Mouse (Mus musculus) hindbrain, embryonic 13.5 days (tissue): Measurements from ENCODE around the gene Gsg1l. TPM values are rescaled to one million over a fixed set of nuclear protein-coding genes. Genes with fewer than 3 reads are reported as not detected.

Experiments used
- ATAC-seq: fragments of 200-750 bp; cut with Nextera tagmentation; 2 replicates; pipeline ENCODE4 v1.8.0; 2017; ENCODE audit warnings: moderate TSS enrichment; ENCODE audit not compliant: low FRiP score
- H3K27ac ChIP-seq: fragments of 300-500 bp; sonication (generic); 2 replicates; pipeline ENCODE4 v1.5.1; 2015; ENCODE audit warnings: inconsistent platforms, mild to moderate bottlenecking, moderate library complexity
- H3K27me3 ChIP-seq: fragments of 300-500 bp; sonication (generic); 2 replicates; pipeline ENCODE4 v1.6.1; 2015; ENCODE audit warnings: mild to moderate bottlenecking, inconsistent platforms
- H3K36me3 ChIP-seq: fragments of 300-500 bp; sonication (generic); 2 replicates; pipeline ENCODE4 v1.6.1; 2015; ENCODE audit warnings: mild to moderate bottlenecking, inconsistent platforms
- H3K4me1 ChIP-seq: fragments of 300-500 bp; sonication (generic); replicated peaks from 2 replicates; pipeline ENCODE4 v1.6.1; 2015; ENCODE audit warnings: inconsistent platforms
- H3K4me2 ChIP-seq: fragments of 300-500 bp; sonication (generic); 2 replicates; pipeline ENCODE4 v1.6.1; 2015; ENCODE audit warnings: inconsistent platforms, mild to moderate bottlenecking, moderate library complexity
- H3K4me3 ChIP-seq: fragments of 300-500 bp; sonication (generic); 2 replicates; pipeline ENCODE4 v1.5.1; 2015; ENCODE audit warnings: mild to moderate bottlenecking, inconsistent platforms
- H3K9ac ChIP-seq: fragments of 300-500 bp; sonication (generic); 2 replicates; pipeline ENCODE4 v1.6.1; 2015; ENCODE audit warnings: mild to moderate bottlenecking, inconsistent platforms
- H3K9me3 ChIP-seq: fragments of 300-500 bp; sonication (generic); 2 replicates; pipeline ENCODE4 v1.6.1; 2016; ENCODE audit warnings: inconsistent platforms
- WGBS: fragments of 180-500 bp; shearing (Covaris S2); methylation state at CpG from one replicate; pipeline ENCODE4 v1.1.7; 2015; 5-methylcytosine and 5-hydroxymethylcytosine counted together
- polyA plus RNA-seq: library from polyadenylated mRNA; unstranded; fragments of >200 nt; fragmentation: Nextera tagmentation; extraction: Ambion mirVana; gene quantifications from 2 replicates; pipeline ENCODE4 v1.2.1, GENCODE M21; 2015

Gsg1l gene
- polyA plus RNA-seq, 1 experiment from 2014 or later: 8.8 TPM

DNA sequence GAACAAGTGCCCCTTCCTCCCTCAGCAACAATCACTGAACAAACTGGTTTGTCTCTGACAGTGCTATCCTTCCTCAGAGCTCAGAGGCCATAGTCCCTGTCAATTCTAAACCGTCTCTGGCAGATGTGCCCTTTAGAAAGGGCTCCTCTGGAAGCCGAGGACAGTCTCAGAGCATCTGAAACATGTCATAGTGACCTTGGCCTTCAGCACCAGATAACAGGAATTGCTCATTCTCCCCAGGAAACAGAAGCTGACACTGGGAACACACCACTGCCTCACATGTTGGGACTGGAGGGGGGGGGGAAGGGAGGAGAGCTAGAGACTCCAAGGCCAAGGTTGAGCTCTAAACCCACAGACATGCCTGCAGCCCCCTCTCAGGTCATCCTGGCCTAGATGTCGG is 113.1 kb downstream of the Gsg1l start:
- ATAC-seq: no peak
- WGBS: 74% methylated on average over 3 of the region's 3 CpGs
- no peak overlapping the region for H3K27ac ChIP-seq
- H3K4me2 ChIP-seq: no peak overlapping the region
- peaks cover 38% of the 10 kb centered on the region for H3K4me1 ChIP-seq
- H3K36me3 ChIP-seq: no peaks in the 10 kb centered on the region
- H3K27me3 ChIP-seq: no peaks in the 10 kb centered on the region
- no peak overlapping the region for H3K4me3 ChIP-seq
- no peaks in the 10 kb centered on the region for H3K9me3 ChIP-seq
- H3K9ac ChIP-seq: no peak overlapping the region

DNA sequence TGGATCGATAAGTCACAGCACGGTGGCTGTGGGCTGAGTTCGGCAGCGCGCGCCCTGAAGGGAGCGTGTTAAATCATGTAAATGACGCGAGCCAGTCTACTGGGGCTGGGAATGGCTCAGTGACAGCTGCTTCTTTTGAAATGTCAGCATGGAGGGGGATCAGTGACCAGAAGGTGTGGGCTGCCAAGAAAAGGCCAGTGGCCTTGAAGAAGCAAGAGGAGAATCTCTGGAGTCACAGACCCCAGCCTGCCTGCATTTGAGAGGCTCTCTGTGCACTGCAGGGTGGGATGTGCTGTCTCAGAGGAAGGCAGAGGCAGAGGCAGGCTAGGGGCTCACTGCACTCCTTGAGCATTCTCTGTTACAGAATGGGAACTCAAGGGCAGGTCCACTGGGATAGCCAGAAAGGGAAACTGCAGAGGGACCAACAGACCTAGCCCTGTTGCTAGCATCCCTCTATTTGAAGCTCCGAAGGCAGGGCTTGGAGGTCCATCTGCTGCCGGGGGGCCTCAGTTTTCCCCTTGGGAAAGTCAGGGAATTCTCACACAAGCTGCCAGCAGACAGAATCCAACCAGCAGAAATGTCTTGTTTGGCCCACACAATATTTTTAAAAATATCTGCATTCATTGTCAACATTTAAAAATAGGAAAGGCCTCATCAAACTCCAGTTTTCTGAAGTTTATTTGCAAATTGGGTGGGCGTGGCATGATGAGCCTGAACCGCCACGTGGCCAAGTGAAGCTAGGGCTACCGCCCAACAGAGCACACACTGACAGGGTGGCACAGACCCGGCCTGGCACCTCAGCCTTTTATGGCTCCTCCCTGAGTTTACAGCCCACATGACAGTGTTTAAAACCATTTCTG is 115.6 kb downstream of the Gsg1l start:
- H3K9ac ChIP-seq: no peak overlapping the region

GRCm38 (mm10) chr7:125964087-125964607 is 118.1 kb downstream of the Gsg1l start:
- no peak overlapping the region for H3K4me3 ChIP-seq
- WGBS: 66% methylated on average over 8 of the region's 8 CpGs
- no peak for ATAC-seq
- H3K9me3 ChIP-seq: no peaks in the 10 kb centered on the region
- no peaks in the 10 kb centered on the region for H3K36me3 ChIP-seq
- no peaks in the 10 kb centered on the region for H3K27me3 ChIP-seq
- H3K4me2 ChIP-seq: no peak overlapping the region
- H3K9ac ChIP-seq: no peak overlapping the region
- H3K27ac ChIP-seq: no peak overlapping the region
- H3K4me1 ChIP-seq: peaks cover 27% of the 10 kb centered on the region

More for the DNA sequence above, 115.6 kb downstream of the Gsg1l start:
- peaks cover 21% of the 10 kb centered on the region for H3K4me1 ChIP-seq
- peak overlapping the region; percentile 15; the same call in 1 of the 2 replicates for H3K4me2 ChIP-seq
- peak overlapping the region; percentile 52; the same call in 1 of the 2 replicates for H3K27ac ChIP-seq
- H3K36me3 ChIP-seq: no peaks in the 10 kb centered on the region
- WGBS: 37% methylated on average over 16 of the region's 16 CpGs
- H3K27me3 ChIP-seq: no peaks in the 10 kb centered on the region
- no peak for ATAC-seq
- no peak overlapping the region for H3K4me3 ChIP-seq
- H3K9me3 ChIP-seq: no peaks in the 10 kb centered on the region

- H3K9ac ChIP-seq: no peak overlapping the region
- 62% methylated on average over 17 of the region's 18 CpGs for WGBS
Measured at GRCm38 (mm10) chr7:125959294-125960048, 122.7 kb downstream of the Gsg1l start.

DNA sequence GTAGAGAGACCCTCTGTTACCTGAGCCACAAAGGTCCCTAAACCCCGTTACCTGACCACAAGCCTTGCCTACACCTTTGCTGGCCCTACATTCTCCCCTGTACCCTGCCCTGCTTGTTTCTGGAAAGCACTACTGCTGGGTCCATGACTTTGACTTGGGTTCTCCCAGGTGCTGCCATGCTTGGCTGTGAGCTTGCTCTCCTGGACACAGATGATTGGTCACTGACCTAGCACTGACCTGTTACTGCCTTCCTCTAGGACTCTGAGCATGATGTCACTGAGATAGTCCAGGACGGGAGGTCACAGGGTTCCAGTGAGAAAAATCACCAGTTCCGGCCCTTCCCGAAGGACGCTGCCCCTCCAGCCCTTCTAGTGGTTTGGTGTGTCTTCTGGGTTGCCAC is 123.4 kb downstream of the Gsg1l start:
- Histone ChIP-seq H3K4me1 (peaks cover 36% of the 10 kb centered on the region), H3K36me3 (no peaks in the 10 kb centered on the region), H3K27ac (no peak overlapping the region), H3K9me3 (no peaks in the 10 kb centered on the region), H3K9ac (no peak overlapping the region), H3K4me2 (no peak overlapping the region), H3K4me3 (no peak overlapping the region), H3K27me3 (no peaks in the 10 kb centered on the region)
- WGBS: 90% methylated on average over 5 of the region's 5 CpGs
- ATAC-seq: no peak

More at GRCm38 (mm10) chr7:125959294-125960048, 122.7 kb downstream of the Gsg1l start:
- H3K4me3 ChIP-seq: no peak overlapping the region
- no peak overlapping the region for H3K27ac ChIP-seq
- no peak for ATAC-seq
- H3K4me1 ChIP-seq: peaks cover 30% of the 10 kb centered on the region
- no peaks in the 10 kb centered on the region for H3K27me3 ChIP-seq
- no peak overlapping the region for H3K4me2 ChIP-seq
- H3K9me3 ChIP-seq: no peaks in the 10 kb centered on the region
- H3K36me3 ChIP-seq: no peaks in the 10 kb centered on the region

DNA sequence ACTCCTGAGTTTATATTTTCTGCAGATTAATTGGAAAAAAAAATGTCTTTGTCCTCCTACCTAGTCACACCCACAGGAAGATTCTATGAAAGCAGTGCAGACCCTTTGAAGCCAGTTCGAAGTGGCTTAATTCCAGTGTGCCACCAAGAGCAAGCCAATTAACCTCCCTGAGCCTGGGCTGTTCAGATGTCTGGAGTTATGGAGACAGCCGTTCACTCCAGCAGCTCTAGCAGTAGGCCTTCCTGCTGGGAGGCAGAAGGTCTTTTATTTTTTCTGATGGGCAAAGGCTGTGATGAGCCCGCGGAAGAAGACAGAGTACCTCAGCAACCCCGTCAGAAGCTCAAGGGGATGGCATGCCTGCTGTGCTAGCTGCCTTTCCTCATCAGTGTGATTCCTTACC is 127.2 kb downstream of the Gsg1l start:
- H3K27me3 ChIP-seq: no peaks in the 10 kb centered on the region
- no peaks in the 10 kb centered on the region for H3K36me3 ChIP-seq
- peaks cover 40% of the 10 kb centered on the region for H3K4me1 ChIP-seq
- peak overlapping the region; percentile 62; the same call in 1 of the 2 replicates for H3K27ac ChIP-seq
- H3K9ac ChIP-seq: no peak overlapping the region
- no peak for ATAC-seq
- no peaks in the 10 kb centered on the region for H3K9me3 ChIP-seq
- H3K4me2 ChIP-seq: no peak overlapping the region
- WGBS: 55% methylated on average over 5 of the region's 5 CpGs
- H3K4me3 ChIP-seq: no peak overlapping the region

- Histone ChIP-seq H3K4me3 (no peak overlapping the region), H3K9ac (no peak overlapping the region), H3K27me3 (no peaks in the 10 kb centered on the region), H3K9me3 (no peaks in the 10 kb centered on the region), H3K4me1 (peaks cover 37% of the 10 kb centered on the region), H3K36me3 (no peaks in the 10 kb centered on the region), H3K4me2 (no peak overlapping the region), H3K27ac (peak overlapping the region; percentile 62)
- ATAC-seq: no peak
- WGBS: 42% methylated on average over 3 of the region's 3 CpGs
Measured at GRCm38 (mm10) chr7:125954356-125954878, 127.8 kb downstream of the Gsg1l start.

DNA sequence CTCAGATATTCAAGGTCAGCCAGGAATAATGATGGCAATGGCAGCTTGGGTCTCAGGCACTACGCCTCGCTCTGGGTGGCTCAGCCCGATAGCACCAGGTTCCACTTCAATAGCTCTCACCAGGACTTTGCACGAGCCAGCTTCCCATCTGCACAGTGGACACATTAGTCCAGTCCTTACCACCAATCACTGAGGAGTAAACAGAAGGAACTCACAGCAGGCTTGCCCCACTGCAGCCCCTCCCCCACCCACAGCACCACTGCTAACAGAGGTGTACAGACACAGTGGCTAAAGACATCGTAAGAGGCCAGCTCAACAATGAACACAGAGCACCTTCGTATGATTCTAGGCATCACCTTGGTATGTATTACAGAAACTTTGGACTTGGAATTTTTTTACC is 128.4 kb downstream of the Gsg1l start:
- Histone ChIP-seq H3K4me2 (no peak overlapping the region), H3K27me3 (no peaks in the 10 kb centered on the region), H3K9ac (no peak overlapping the region), H3K4me1 (peaks cover 34% of the 10 kb centered on the region), H3K9me3 (no peaks in the 10 kb centered on the region), H3K27ac (no peak overlapping the region), H3K36me3 (no peaks in the 10 kb centered on the region), H3K4me3 (no peak overlapping the region)
- WGBS: 67% methylated on average over 6 of the region's 6 CpGs
- ATAC-seq: peak; percentile 27; the same call in 1 of the 2 replicates

- H3K27ac ChIP-seq: no peak overlapping the region
- H3K36me3 ChIP-seq: no peaks in the 10 kb centered on the region
- peaks cover 30% of the 10 kb centered on the region for H3K4me1 ChIP-seq
- no peak for ATAC-seq
- no peak overlapping the region for H3K4me3 ChIP-seq
- H3K9me3 ChIP-seq: no peaks in the 10 kb centered on the region
- WGBS: 76% methylated on average over 7 of the region's 7 CpGs
- no peak overlapping the region for H3K9ac ChIP-seq
- H3K4me2 ChIP-seq: no peak overlapping the region
- no peaks in the 10 kb centered on the region for H3K27me3 ChIP-seq
Measured at GRCm38 (mm10) chr7:125951911-125952310, 130.3 kb downstream of the Gsg1l start.

GRCm38 (mm10) chr7:125948973-125949372 is 133.2 kb downstream of the Gsg1l start:
- no peak overlapping the region for H3K4me3 ChIP-seq
- peaks cover 8% of the 10 kb centered on the region for H3K4me1 ChIP-seq
- no peak overlapping the region for H3K27ac ChIP-seq
- 74% methylated on average over 4 of the region's 4 CpGs for WGBS
- H3K27me3 ChIP-seq: no peaks in the 10 kb centered on the region
- no peaks in the 10 kb centered on the region for H3K9me3 ChIP-seq
- H3K9ac ChIP-seq: no peak overlapping the region
- H3K4me2 ChIP-seq: no peak overlapping the region
- no peaks in the 10 kb centered on the region for H3K36me3 ChIP-seq
- no peak for ATAC-seq

- Histone ChIP-seq H3K4me1 (peaks cover 11% of the 10 kb centered on the region; the same call in 1 of the 2 replicates), H3K9me3 (no peaks in the 10 kb centered on the region), H3K27me3 (no peaks in the 10 kb centered on the region), H3K9ac (no peak overlapping the region), H3K36me3 (no peaks in the 10 kb centered on the region), H3K4me2 (no peak overlapping the region), H3K4me3 (no peak overlapping the region), H3K27ac (no peak overlapping the region)
- 74% methylated on average over 8 of the region's 8 CpGs for WGBS
- no peak for ATAC-seq
Measured at GRCm38 (mm10) chr7:125945915-125946314, 136.3 kb downstream of the Gsg1l start.

GRCm38 (mm10) chr7:125944631-125945030 is 137.6 kb downstream of the Gsg1l start:
- WGBS: 87% methylated on average over 5 of the region's 5 CpGs
- Histone ChIP-seq H3K27me3 (no peaks in the 10 kb centered on the region), H3K4me3 (no peak overlapping the region), H3K9me3 (no peaks in the 10 kb centered on the region), H3K27ac (no peak overlapping the region), H3K4me1 (peaks cover 11% of the 10 kb centered on the region; the same call in 1 of the 2 replicates), H3K9ac (no peak overlapping the region), H3K36me3 (no peaks in the 10 kb centered on the region), H3K4me2 (no peak overlapping the region)
- no peak for ATAC-seq
